Mouse (Mus musculus): ENCODE measurements around the gene Hist1h2ak.

Gene Hist1h2ak

GRCm38 (mm10) chr13:21721107-21721756 is 32.4 kb downstream of the Hist1h2ak start:
- peak; percentile 77 for DNase-seq (ENCODE audit: low read depth, low spot score)

GRCm38 (mm10) chr13:21718381-21719080 is 35.1 kb downstream of the Hist1h2ak start:
- DNase-seq (ENCODE audit: low read depth, low spot score) = peak; percentile 59

GRCm38 (mm10) chr13:21717397-21718357 is 36.0 kb downstream of the Hist1h2ak start, which contains the start of gene Hist1h3h:
Hist1h3h (plus strand) TSS chr13:21717659.
- DNase-seq (ENCODE audit: low read depth, low spot score) = peak; percentile 96

GRCm38 (mm10) chr13:21716540-21717391 is 36.9 kb downstream of the Hist1h2ak start:
- peak; percentile 81 for DNase-seq (ENCODE audit: low read depth, low spot score)

GRCm38 (mm10) chr13:21715864-21716539 is 37.6 kb downstream of the Hist1h2ak start, which contains the start of the genes Hist1h2bl and Hist1h2ai:
Hist1h2bl (minus strand) TSS chr13:21716143.
Hist1h2ai (plus strand) TSS chr13:21716422.
- peak; percentile 96 for DNase-seq (ENCODE audit: low read depth, low spot score)

GRCm38 (mm10) chr13:21715131-21715863 is 38.3 kb downstream of the Hist1h2ak start:
- DNase-seq (ENCODE audit: low read depth, low spot score) = peak; percentile 75

GRCm38 (mm10) chr13:21714725-21715124 is 38.9 kb downstream of the Hist1h2ak start:
- peak; percentile 85 for DNase-seq (ENCODE audit: low read depth, low spot score)

GRCm38 (mm10) chr13:21711698-21712097 is 41.9 kb downstream of the Hist1h2ak start:
- no peak for DNase-seq (ENCODE audit: low read depth, low spot score)

- DNase-seq (ENCODE audit: low read depth, low spot score) = peak; percentile 89
These were observed 42.7 kb downstream of the Hist1h2ak start for GRCm38 (mm10) chr13:21710821-21711525.

GRCm38 (mm10) chr13:21710031-21710711 is 43.5 kb downstream of the Hist1h2ak start:
- DNase-seq (ENCODE audit: low read depth, low spot score) = peak; percentile 92

GRCm38 (mm10) chr13:21706669-21707068 is 47.0 kb downstream of the Hist1h2ak start:
- DNase-seq (ENCODE audit: low read depth, low spot score) = no peak

All from A20 (cell line).